Mouse (Mus musculus) gastrocnemius, adult 2 months (tissue): ENCODE measurements at regions not wholly inside any gene's neighbourhood (a gene's known extent, or its start where the extent isn't known, plus 50 kb on each side); places are given as distances from the start of the nearest gene placed in this dataset.

Experiments
- DNase-seq: peaks from one replicate; pipeline ENCODE4 v3.0.0; 2022
- H3K27ac ChIP-seq: fragments of 200-600 bp; 2 replicates; pipeline ENCODE4 v1.8.1; 2022; ENCODE audit warnings: mild to moderate bottlenecking
- H3K4me3 ChIP-seq: fragments of 200-600 bp; 2 replicates; pipeline ENCODE4 v1.8.1; 2022; ENCODE audit warnings: mild to moderate bottlenecking, moderate library complexity
- CTCF ChIP-seq: fragments of 200-600 bp; IDR thresholded peaks from 2 replicates; pipeline ENCODE4 v1.8.1; 2022; ENCODE audit warnings: antibody characterized with exemption, mild to moderate bottlenecking, moderate library complexity
- intact Hi-C: fragments of 180-260 bp; cut with DNase I; formaldehyde crosslinking; loops from one replicate; pipeline ENCODE4 v1.15.1; 2025

GRCm38 (mm10) chr14:76223036-76223650, 112.5 kb downstream of the Nufip1 start:
- no peak for DNase-seq
- intact Hi-C loops, result loop anchor here (2.0 kb wide), 1 partner anchor 32 kb away; no protein-coding TSS in a partner anchor
- no peak overlapping the region for H3K27ac ChIP-seq
- no peak for TF ChIP-seq CTCF
- H3K4me3 ChIP-seq, result no peak overlapping the region

DNA sequence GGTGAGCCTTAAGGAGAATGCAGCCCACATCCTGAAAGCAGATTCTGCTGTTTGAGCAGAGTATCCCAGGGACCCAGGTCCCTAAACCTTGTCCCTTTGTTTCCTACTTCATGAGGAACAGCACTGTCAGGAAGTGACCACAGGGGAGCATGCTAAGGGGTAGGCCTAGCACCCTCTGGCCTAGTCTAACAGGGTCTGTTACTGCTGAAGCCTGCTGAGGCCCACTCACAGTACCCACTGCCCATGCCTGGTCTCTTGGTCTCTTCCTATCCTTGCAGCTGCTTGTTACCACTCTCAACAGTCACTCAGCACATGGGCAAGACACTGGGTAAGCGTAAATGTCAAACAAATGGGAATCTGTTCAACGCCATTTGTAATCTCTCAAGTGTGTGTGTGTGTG, 113.2 kb downstream of the Nufip1 start:
- intact Hi-C loops, result loop anchor here (2.0 kb wide), 1 partner anchor 31 kb away; no protein-coding TSS in a partner anchor
- no peak overlapping the region for H3K4me3 ChIP-seq
- TF ChIP-seq CTCF, result no peak
- no peak for DNase-seq
- H3K27ac ChIP-seq, result no peak overlapping the region

DNA sequence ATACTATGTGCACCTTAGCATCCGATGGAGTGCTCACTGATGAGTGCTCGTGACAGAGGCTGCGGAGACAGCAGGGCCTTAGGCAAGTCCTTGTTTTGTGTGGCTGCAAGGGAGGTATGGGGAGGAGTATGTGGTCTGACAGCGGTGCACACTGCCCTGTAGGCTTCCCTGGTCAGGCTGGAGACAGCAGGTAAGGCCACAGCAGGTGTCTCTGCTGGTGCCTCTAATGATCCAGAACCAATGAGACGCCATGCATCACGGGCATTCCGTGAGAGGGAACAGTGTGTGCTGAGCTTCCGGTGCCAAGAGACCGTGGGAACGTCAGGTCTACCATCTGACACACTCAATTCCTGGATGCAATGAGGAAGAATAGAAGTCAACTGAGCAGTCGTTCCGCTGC, 114.8 kb downstream of the Nufip1 start:
- intact Hi-C loops, result no loop called here
- no peak for DNase-seq
- Histone ChIP-seq H3K27ac (no peak overlapping the region), H3K4me3 (no peak overlapping the region)
- TF ChIP-seq CTCF, result no peak

DNA sequence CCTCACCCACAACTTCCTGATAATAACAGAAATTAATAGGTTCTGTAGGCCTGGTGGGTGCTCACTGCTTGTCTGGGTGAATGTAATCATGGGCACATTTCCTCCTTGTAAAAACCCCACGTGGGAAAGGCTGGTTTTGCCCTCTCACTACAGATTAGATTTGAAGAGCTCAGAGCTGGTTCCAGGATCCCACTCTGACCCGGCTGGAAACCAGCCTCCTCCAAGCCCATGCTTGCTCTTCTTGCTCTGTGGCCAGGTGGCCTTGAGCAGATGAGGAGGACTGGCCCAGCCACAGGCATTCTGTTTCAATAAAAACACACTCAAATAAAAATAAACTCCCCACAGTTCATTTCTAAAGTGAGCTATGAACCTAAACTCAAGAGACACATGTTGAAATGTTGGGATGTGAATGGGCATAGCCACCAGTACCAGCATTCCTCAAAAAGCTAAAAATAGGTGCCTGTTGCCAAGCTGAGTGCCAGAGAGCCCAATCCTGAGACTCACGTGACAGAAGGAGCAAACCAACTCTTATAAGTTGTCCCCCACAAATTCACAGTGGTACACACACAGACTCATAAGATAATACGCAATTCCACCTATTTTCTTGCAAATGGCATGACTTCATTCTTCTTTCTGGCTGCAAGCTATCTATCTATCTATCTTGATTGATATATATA, 116.1 kb downstream of the Nufip1 start:
- Histone ChIP-seq H3K4me3 (no peak overlapping the region), H3K27ac (peak overlapping the region; percentile 8; the same call in 1 of the 2 replicates)
- DNase-seq, result no peak
- TF ChIP-seq CTCF, result no peak
- intact Hi-C loops, result no loop called here

DNA sequence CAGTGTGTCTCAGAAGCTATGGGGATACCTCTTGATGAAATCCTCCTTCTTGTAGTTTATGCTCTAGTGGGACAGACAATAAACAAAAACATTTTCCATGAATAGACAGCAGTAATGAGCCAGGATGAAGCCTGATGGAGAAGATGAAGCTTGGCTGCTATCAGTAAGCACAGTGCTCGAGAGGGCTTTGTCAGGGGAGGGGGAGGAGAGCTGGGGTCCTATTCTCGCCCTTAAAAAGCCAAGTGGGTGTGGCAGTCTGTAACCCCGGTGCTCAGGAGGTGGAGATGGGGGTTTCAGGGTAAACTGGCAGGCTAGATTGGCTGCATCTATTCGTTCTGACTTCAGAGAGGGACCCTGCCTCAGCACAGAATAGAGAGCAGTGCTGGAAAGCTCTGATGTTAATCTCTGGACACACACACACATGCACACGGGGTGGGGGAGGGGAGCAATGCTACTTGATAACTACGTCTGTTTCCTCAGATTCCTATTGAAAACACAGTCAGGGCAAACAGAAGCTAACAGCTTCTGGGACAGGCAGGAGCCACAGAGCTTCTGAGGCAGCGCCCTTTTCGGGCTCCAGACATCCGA, 118.4 kb downstream of the Nufip1 start:
- no peak for TF ChIP-seq CTCF
- intact Hi-C loops, result no loop called here
- H3K4me3 ChIP-seq, result no peak overlapping the region

GRCm38 (mm10) chr14:76239856-76240493, 129.3 kb downstream of the Nufip1 start:
- H3K27ac ChIP-seq, result no peak overlapping the region
- no peak for TF ChIP-seq CTCF
- intact Hi-C loops, result no loop called here
- no peak overlapping the region for H3K4me3 ChIP-seq
- DNase-seq, result no peak

More for the DNA sequence above, 118.4 kb downstream of the Nufip1 start:
- H3K27ac ChIP-seq, result no peak overlapping the region
- DNase-seq, result no peak

- intact Hi-C loops, result no loop called here
- H3K27ac ChIP-seq, result no peak overlapping the region
- no peak overlapping the region for H3K4me3 ChIP-seq
- TF ChIP-seq CTCF, result no peak
- no peak for DNase-seq
Observed at GRCm38 (mm10) chr14:76243581-76244337, 133.1 kb downstream of the Nufip1 start.

DNA sequence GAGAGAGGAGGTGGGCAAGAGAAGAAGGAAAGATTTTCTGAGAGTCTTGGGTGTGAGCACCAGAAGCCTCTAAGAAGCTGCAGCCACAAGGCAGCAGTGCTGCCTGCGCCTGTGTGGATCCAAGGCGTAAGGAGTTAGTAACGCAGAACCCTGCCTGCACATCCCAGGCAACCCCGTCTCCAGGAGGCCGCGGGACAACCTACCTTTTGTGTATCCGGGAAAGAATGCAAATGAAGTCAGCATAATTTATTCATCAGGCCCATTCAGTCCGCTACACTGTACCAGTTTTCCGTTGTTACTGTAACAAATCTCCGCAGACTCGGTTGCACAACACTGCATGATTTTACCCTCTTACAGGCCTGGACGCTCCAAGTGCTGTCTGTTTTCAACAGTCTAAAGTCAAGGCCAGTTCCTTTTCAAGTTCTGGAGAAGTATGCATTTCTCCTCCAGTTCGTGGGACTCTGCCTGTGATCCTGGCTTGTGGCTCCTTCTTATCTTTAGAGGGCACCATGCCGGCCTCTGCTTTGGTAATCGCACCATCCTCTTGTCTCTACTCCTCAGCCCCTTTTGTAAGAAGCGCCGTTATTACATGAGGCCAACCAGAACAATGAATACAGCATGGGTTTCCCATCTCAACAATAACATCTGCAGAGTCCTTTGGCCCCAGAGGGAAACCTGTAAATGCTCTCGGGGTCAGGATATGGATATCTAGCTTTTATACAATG, 133.8 kb downstream of the Nufip1 start:
- intact Hi-C loops, result no loop called here
- Histone ChIP-seq H3K27ac (no peak overlapping the region), H3K4me3 (no peak overlapping the region)
- TF ChIP-seq CTCF, result no peak
- no peak for DNase-seq

DNA sequence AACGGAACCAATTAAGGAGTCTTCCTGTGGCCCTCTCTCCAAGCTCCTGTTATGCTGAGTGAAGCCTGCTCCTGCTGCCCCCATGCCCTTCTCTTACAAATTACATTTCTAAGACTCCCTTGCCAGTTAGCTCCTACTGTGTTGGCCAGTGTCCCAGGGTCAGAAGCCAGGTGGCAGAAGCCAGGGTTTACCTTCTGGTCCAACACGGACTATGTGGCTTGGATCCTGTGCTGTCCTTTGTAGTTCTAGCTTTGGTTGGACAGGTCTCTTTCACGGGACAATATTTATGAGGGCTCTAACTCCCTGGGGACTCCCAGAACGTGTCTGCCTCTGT, 134.3 kb downstream of the Nufip1 start:
- Histone ChIP-seq H3K27ac (no peak overlapping the region), H3K4me3 (no peak overlapping the region)
- no peak for TF ChIP-seq CTCF
- no peak for DNase-seq
- intact Hi-C loops, result no loop called here

GRCm38 (mm10) chr14:76247664-76248063, 137.0 kb downstream of the Nufip1 start:
- peak; percentile 45 for TF ChIP-seq CTCF
- peak; percentile 40 for DNase-seq
- Histone ChIP-seq H3K4me3 (no peak overlapping the region), H3K27ac (no peak overlapping the region)
- intact Hi-C loops, result no loop called here

DNA sequence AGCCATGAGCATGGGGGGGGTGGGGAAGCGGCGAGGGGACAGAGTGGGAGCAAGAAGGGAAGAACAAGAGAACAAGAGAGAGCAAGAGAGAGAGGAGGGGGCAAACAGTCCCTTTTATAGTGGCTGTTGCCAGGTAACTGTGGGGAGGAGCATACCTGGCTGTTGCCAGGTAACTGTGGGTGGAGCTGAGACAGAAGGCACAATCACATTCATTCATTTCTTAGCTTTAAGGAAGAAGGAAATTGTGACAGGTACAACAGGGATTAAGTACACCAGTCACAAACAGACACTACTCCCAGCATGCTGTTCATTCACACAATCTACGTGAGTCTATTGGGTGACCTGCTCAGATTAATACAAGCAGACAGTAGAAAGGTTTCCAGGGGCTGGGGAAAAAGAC, 143.2 kb downstream of the Nufip1 start:
- Histone ChIP-seq H3K27ac (peak overlapping the region; percentile 93), H3K4me3 (no peak overlapping the region)
- TF ChIP-seq CTCF, result no peak
- intact Hi-C loops, result loop anchor here (2.0 to 5.0 kb wide), 2 partner anchors 31 to 102 kb away; no protein-coding TSS in a partner anchor
- no peak for DNase-seq
